Mouse (Mus musculus): Measurements from ENCODE around the gene Vcam1. TPM values are rescaled to one million over a fixed set of nuclear protein-coding genes. Genes with fewer than 3 reads are reported as not detected.

Gene Vcam1
- total RNA-seq, 2 experiments from 2014 or later, result 23.7 to 24.1 TPM

DNA sequence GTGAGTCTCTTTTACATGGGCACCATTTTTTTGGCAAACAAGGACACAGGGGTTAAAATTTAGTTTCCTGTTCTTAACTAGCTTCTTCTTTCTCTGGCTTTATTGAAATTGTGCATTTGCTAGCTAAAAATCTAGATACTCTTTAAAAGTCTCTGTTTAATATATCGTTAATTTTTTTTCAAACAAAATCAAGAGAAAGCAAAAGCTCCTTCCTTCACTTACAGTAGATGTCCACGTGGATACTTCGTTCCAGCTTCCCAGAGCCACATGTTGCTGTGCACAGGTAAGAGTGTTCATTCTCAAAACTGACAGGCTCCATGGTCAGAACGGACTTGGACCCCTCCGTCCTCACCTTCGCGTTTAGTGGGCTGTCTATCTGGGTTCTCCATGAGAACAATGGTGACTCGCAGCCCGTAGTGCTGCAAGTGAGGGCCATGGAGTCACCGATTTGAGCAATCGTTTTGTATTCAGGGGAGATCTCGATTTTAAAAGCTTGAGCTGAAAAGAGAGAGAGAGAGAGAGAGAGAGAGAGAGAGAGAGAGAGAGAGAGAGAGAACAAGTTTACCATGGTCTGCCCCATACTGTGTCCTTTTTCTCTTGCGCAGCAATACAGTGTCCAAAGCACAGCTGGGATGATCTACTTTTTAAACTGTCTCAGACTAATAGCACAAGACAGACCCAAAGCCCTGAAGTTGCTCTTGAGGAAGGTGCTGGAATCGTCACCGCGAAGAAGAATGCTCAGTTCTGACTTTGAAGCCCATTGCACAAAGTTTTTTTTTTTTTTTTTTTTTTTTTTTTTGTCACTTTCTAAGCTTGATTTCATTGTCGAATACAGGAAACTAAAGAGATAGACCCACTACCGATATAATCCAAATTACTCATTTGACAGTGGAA is 930 bp downstream of the Vcam1 start:
- intact Hi-C loops (cut with DNase I), result loop anchor here (2.0 kb wide), 1 partner anchor 14 kb away; no protein-coding TSS in a partner anchor
- DNase-seq (ENCODE audit: low spot score in 2 of 2), result no peak

DNA sequence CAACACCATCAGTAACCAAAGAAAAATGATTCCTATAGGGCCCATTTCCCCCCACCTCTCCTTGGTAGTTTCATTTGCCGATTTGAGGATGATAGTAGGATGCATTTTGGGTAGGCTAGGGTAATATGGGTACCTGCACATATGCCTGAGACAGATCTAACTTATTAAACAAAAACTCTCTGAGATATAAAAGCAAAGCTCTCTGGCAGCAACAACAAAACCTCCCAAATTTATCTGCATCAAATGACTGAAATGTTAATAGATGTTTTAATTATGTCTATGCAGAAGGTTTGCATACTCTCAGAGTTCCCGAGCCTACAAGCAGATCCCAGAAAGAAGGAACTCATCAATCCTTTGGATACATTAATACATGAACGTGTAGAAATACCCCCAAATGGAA is 1.7 kb downstream of the Vcam1 start:
- intact Hi-C loops (cut with DNase I), result loop anchor here (2.0 kb wide), 1 partner anchor 13 kb away; no protein-coding TSS in a partner anchor
- no peak for DNase-seq (ENCODE audit: low spot score in 2 of 2)

DNA sequence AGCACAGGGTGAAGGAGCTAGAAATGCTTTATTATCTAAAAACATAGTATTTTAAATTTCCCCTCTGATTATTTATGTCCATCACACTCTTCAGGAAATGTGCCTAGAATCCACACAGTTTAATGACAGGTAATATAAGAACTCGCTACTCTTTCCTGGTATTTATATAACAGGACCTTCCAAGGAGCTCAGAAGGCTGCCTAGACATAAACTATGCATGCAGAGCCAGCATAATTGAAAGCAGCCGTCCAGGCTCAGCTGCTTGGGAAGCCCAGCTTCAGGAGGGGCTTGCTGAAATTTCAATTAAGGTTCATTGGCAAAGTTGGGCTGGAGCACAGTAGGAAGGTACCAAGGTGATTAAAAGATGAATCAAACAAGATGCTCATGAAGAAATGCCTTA is 2.2 kb downstream of the Vcam1 start:
- intact Hi-C loops (cut with DNase I), result no loop called here
- DNase-seq (ENCODE audit: low spot score in 2 of 2), result no peak

DNA sequence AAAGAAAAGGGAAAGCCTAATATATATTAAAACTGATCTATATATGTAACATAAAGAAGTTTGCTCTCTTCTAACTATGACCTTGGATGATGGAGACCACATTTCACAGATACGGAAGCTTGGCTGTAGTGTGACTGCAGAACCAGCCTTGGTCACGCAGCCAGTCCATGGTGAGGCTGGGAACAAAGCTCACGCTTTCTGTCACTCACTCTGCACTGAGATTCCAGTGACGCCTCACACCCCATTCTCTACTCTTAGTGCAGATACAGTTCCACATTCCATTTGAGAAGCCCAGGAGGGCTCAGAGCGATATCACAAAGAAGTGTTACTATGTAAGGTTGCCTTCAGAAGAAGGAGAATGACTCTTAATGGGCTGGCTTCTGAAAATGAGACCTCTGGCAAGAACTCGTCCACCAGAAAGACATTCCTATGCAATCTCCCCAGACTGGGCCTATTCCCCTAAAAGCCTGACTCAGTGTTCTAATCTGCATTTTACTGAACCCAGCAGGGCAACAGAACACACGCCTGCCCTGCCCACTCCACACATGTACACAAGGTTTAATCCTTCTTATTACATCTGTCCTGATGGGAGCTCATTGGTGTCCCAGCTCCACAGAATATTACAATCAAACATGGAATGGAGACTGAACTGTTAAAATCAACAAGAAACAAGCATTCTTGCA is 2.8 kb downstream of the Vcam1 start:
- no peak for DNase-seq (ENCODE audit: low spot score in 2 of 2)
- intact Hi-C loops (cut with DNase I), result no loop called here

DNA sequence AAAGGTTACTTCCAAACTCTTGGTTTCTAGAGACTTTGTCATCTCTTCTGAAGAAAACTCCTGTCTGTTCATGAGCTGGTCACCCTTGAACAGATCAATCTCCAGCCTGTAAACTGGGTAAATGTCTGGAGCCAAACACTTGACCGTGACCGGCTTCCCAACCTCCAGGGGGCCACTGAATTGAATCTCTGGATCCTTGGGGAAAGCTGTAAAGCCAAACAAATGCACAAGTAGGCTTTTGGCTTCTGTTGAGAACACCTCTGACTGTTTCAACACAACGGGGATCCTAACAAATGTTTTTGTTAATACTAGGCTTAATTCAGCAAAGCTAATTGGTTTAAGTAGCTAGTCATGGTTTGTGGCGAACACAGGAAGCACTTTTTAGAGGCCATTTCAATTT is 3.4 kb downstream of the Vcam1 start:
- intact Hi-C loops (cut with DNase I), result no loop called here
- no peak for DNase-seq (ENCODE audit: low spot score in 2 of 2)

DNA sequence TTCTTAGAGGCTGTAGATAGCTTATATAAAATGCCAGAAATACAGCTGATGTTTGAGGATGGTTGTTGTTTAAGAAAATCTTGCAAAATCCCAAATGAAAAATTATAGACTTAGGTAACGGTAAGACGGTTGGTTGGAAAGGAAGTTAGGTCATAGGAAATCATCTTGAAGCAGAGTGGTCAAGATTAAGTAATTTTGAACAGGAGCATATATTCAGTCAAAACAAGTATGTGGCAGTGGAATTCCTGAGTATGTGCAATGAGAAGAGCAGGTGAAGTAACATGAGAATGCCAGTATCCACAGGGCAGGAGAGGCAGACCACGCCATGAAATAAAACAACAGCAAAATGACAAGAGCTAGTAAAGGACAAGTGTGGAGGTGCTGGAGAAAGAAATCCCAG is 5.7 kb downstream of the Vcam1 start:
- DNase-seq (ENCODE audit: low spot score in 2 of 2), result no peak
- intact Hi-C loops (cut with DNase I), result no loop called here

DNA sequence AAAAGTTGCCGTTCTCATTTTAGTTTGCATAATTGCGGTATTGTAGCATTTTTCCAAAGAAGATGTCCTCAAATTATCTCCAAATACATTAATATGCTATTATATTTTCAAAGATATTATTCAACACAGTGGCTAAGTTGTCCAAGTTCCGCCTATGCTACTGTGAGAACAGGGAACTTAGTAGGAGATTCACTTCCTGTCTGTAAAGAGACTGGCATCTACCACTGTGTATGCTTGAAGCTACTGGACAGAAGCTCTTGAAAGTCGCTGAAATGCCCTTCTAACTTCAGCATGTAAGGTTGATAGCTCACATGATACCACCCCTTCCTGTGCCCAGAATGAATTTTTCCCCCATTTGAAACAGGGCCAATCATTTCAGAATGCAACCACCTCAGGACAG is 6.8 kb downstream of the Vcam1 start:
- intact Hi-C loops (cut with DNase I), result no loop called here
- DNase-seq (ENCODE audit: low spot score in 2 of 2), result no peak

DNA sequence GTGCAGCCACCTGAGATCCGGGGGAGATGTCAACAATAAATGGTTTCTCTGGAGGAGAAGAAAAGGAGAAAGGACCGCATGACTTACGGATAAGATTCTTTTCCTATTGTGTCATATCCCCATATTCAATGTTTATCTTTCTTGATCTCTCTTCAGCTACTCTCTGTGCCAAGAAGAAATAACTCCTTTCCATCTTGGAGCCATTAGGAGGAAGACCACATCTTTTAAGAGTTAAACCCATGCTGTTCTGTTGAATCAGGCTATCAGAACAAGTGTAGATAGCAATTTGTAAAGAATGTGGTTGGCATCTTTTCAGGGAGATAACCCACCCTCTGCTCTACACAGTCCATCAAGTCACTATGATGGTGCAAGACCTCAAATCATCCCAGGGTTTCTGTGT is 8.5 kb downstream of the Vcam1 start:
- no peak for DNase-seq (ENCODE audit: low spot score in 2 of 2)
- intact Hi-C loops (cut with DNase I), result no loop called here

DNA sequence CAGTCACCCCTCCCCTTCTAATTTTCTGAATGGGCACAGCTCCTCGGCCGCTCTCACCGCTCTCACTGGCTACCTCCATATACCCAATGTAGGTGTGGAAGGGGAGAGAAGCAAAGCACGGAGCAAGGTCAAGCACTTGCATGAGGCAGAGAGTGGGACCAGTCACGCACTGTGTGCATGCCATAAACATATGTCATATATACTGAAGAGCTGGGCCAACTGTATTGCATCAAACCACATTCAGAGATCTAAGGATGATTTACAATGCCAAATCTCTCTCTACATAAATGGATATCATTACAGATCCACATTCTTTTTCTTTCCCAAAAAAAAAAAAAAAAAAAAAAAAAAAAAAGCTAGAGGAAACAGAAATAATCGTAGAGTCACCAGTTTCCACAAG is 9.1 kb downstream of the Vcam1 start:
- intact Hi-C loops (cut with DNase I), result no loop called here
- no peak for DNase-seq (ENCODE audit: low spot score in 2 of 2)

DNA sequence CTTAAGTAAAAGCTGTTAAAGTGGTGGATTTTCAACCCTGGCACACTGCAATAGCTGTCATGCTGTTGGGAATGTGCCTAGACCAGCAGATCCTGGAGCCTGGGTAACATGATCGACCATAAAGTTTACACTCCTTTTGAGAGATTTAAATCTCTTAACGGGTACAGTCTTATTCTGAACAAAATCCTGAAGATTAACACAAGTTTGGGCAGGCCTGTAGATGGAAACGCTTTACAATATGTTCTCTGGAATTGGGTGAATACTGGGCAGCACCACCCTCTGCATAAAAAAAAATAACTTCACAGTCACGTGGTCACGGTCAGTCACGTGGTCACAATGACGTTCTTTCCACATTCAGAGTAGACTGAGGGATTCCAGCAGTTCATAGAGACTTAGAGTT is 10.3 kb downstream of the Vcam1 start:
- intact Hi-C loops (cut with DNase I), result no loop called here
- DNase-seq (ENCODE audit: low spot score in 2 of 2), result peak in 1 of 2 experiments; percentile 22

DNA sequence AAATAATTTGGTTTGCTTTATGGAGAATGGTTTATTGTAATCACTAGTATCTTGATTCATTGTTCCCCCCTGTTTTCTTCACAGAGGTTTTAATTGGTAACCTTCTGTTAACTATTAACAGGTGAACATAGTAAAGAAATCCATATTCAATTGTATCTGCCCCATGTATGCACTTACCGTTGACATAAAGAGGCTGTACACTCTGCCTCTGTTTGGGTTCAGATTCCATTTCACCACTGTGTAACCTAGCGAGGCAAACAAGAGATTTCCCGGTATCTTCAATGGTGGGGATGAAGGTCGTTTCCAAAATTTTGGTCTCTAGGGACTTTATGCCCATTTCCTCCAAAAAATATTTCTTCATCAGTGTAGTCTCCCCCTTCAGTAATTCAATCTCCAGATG is 12.4 kb downstream of the Vcam1 start:
- intact Hi-C loops (cut with DNase I), result no loop called here
- no peak for DNase-seq (ENCODE audit: low spot score in 2 of 2)

DNA sequence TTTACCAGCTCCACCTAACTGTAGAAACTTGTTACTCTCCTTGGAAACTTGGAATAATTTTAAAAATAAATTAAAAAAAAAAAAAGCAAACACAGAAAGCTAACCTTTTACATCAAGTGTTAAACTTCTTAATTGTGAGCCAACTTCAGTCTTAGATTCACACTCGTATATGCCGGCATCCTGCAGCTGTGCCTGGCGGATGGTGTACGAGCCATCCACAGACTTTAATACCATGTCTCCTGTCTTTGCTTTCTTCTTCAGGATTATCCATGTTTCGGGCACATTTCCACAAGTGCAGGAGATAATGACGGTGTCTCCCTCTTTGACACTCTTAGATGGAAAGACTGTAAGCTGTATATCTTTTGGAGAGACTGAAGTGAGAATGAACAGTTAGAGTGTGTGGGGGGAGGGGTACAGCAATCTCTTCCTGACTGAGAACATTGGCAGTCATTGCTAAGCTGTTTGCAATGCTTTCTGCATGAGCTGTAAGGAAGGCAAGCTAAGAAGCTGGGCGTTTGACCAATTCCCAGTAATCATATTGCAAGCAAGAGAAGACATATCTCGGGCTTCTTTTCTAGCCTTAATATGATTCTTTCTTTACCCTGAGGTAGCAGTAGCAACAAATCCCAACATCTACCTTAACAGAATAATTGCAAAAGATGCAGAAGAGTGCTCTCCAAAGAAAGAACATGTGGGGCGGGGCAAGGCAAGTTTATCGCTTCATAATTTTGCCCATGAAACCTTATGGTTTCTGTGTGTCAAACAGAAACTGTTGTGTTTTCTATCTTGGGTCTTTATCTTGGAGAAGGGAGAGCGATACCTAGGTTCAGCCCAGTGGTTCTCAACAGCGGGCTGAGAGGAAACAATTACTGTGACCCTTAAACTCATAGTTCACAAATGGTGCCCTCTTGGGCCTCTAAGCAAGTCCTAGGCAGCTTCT is 15.0 kb downstream of the Vcam1 start:
- DNase-seq (ENCODE audit: low spot score in 2 of 2), result peak; percentile 33 to 64

DNA sequence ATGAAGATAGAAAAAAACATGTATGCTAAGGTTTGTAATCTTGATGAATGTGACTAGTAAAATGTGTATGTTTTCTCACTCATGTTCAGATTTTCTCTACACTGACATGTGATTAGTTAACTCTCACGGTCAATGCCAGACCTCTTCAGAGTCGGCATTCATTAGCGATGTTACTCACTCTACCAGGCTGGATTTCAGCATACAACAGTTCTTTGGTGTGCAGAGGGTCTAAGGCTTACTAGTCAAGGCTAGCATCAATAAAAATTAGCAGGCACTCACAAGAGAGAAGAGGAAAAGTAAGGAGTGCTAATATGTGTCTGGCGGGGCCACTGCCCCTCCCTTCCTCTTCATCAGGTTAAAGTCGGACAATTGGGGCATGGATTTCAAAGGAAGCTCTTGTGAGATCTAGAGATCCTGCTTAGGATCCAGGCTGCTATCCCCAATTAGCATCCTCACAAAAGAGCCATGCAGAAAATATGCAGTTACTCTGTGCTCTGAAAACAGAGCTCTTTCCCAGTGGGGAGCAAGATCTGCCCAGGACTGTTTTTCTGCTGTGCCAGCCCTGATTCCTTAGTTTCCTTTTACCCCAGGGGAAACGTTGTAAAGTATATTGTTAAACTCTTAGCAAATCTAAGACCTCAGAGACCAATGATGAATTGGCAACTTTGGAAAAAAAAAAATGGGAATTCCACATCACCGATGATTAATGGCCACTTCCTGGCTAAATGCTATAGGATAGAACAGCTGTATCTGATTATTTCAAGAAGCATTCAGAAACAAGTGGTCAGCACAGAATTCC is 15.8 kb downstream of the Vcam1 start:
- DNase-seq (ENCODE audit: low spot score in 2 of 2), result no peak
- intact Hi-C loops (cut with DNase I), result loop anchor here (2.0 kb wide), 1 partner anchor 15 kb away; the partner anchor contains the start of gene Vcam1

More for the DNA sequence above, 15.0 kb downstream of the Vcam1 start:
- intact Hi-C loops (cut with DNase I), result loop anchor here (2.0 kb wide), 1 partner anchor 14 kb away; the partner anchor contains the start of gene Vcam1

DNA sequence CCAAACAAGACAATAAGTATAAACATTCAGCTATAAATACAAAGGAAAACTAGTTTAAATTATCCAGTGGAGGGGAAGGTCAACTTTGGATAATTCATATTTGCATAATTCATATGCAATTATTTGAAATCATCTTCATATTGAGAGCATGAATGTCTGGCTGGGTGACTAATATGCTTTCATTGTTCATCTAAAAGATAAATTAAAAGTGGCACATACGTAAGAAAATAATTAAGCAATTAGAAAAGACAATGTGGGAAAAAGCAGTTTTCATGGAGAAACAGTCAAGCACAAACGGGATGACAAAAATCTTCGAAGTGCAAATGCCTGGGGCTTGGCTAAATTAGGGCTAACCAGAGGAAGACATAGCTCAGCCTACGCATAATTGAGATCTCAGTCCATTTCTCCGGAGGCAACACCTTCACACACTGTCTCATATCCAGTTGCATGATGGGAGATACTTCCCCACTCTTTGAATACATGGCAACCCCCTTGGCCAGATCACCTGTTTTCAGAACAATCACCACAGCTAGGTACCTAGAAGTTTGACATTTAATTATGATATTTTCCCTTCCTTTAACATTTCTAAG is 16.6 kb downstream of the Vcam1 start:
- no peak for DNase-seq (ENCODE audit: low spot score in 2 of 2)
- intact Hi-C loops (cut with DNase I), result no loop called here

DNA sequence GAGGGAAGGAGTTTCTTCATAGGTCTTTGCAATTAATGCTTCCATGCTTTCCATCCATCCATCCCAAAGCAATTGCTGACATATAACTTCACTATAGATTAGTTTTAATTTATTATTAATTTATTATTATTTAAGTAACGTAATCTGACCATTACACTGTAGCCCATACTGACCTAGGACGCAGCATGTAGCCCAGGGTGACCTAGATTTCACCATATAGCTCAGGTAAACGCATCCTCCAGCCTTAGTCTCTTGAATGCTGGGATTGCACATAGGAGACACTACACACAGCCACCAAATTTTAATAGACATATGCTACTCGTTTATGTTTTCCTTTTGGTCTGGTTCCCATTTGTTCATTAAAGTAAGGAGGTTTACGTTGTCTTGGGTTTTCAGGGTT is 23.8 kb downstream of the Vcam1 start:
- intact Hi-C loops (cut with DNase I), result no loop called here
- DNase-seq (ENCODE audit: low spot score in 2 of 2), result no peak

DNA sequence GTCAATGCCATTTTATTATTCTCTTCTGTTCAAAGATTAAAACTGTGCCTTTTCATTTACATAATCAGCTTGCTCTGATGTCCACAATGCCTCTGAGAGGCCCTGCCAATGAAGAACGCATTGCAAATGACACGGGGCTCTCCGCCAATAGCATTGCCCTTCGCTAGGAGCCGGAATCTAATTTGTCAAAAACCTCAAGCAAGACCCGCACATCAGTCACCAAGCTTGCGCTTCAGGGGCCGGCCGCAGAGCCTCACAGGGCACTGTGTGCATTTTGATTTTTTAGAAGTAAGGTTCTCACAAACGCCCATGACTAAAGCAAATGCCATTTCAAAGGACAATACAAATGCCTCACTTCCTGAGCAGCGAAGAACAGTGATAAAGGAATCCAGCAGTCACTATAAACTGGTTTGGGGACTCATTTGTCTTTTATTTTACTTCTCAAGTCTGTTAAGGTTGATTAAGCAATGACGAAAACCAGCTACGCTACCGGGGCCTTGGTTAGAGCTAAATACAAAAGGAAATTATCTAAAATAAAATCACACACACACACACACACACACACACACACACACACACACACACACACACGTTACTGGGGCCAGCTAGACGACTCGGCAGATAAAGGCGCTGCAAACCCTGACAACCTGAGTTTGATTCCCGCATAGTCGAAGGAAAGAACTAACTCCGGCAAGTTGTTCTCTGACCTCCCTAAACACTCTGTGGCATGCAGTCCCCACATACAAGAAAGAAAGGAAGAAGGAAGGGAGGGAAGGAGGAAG is 24.4 kb downstream of the Vcam1 start:
- intact Hi-C loops (cut with DNase I), result loop anchor here (5.0 kb wide), 2 partner anchors 147 to 222 kb away; partner anchors contain the start of gene Gpr88
- peak; percentile 36 to 58 for DNase-seq (ENCODE audit: low spot score in 2 of 2)

DNA sequence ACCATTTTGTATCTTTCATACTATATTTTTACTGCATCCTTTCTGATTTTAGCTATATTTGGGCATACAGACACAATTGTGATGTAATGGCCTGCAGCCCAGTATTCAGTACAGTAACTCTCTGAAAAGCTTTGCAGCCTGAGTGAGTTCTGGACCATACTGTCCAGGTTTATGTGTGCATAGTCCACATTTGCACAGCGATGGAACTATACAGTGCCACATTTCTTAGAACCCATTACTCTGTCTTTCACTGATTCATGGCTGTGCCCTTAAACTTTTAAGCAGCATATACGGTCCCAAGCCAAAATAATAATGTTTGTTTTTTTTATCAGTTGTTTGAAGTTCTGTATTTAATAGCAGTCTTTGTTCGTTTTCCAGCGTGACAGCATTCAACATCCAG is 25.2 kb downstream of the Vcam1 start:
- no peak for DNase-seq (ENCODE audit: low spot score in 2 of 2)

DNA sequence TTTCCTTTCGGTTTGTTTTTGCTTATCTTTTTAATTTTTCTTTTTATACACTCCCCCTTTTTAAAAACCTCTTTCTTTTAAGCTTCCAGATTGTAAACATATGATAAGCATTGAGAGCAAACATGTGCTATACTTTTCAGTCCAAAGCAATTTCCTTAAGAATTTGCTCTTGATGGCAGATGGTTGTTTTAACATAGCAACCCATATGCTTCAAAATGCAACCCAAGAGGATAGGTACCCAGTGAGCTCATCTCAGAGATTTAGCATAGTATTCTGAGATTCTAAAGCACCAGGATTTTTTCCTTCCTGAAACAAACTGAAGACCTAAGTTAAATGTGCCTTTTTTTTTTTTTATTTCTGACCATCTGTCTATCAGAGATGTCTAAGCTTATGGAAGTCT is 28.6 kb downstream of the Vcam1 start:
- intact Hi-C loops (cut with DNase I), result loop anchor here (5.0 kb wide), 2 partner anchors 151 to 226 kb away; partner anchors contain the start of gene Gpr88
- peak in 1 of 2 experiments; percentile 65 for DNase-seq (ENCODE audit: low spot score in 2 of 2)

More for the DNA sequence above, 25.2 kb downstream of the Vcam1 start:
- intact Hi-C loops (cut with DNase I), result loop anchor here (5.0 kb wide), 2 partner anchors 148 to 223 kb away; partner anchors contain the start of gene Gpr88
